Mouse (Mus musculus) ovary, postnatal 14 days (tissue): Measurements from ENCODE around the gene Tmem123.

Source experiments
- DNase-seq: peaks from one replicate; pipeline ENCODE4 v3.0.0; 2022; ENCODE audit warnings: low spot score

Gene Tmem123

DNA sequence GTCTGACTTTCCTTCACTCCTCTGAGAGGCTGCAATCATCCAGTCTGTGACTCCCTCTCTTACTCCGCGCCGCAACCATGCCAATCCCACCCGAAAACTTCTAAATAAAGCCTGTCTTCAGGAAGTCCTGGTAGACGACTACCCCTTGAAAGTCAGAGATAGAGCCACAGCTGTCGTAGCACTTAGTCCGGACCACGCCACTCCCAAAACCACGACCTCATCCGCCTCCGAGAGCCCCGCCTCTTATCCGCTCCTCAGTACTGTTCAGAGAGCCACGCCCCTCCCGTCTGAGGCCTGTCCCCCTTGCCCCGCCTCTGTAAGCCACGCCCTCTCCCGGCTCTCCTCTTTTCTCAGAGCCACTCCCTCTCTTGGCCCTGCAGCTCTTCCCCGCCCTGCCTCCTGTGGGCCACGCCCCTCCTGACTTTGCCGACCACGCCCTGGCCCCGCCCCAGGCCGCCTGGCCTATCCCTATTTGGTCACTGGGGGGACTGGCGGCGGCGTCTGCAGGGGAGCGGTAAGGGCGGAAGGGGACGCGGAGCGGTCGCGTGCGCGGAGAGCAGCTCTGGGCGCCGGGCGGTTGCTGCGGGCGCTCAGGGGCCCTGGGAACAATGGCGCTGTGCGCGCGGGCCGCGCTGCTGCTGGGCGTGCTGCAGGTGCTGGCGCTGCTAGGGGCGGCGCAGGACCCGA lies at the start of gene Tmem123:
Gene Tmem123 (plus strand): TSS at position 428 of the 687 bp plus-strand sequence.
- DNase-seq, result peak; percentile 97

GRCm38 (mm10) chr9:7714062-7714907 lies 49.6 kb upstream of the Tmem123 start:
- DNase-seq, result peak; percentile 26

GRCm38 (mm10) chr9:7714908-7715175 lies 49.0 kb upstream of the Tmem123 start:
- no peak for DNase-seq

GRCm38 (mm10) chr9:7721543-7721942 lies 42.3 kb upstream of the Tmem123 start:
- no peak for DNase-seq

GRCm38 (mm10) chr9:7728997-7729396 lies 34.8 kb upstream of the Tmem123 start:
- DNase-seq, result no peak

- DNase-seq, result no peak
Observed at GRCm38 (mm10) chr9:7742696-7743095, 21.1 kb upstream of the Tmem123 start.

DNA sequence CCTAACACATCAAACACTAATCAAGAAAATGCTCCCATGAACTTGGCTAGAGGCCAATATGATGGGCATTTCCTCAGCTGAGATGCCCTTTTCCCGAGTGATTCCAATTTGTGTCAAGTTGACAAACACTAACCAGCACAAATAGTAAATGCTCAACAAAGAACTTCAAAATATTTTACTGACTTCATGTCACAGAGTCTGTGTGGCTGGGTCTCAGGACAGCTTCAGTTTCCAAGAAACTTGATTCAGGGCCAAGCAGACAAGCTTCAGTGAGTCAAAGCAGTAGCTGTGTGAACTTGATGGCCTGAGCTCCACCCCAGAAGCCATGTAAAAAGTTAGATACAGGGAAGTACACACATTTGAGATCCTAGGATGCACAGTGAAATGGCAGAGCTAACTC lies 19.7 kb upstream of the Tmem123 start:
- DNase-seq, result no peak

- no peak for DNase-seq
Observed at GRCm38 (mm10) chr9:7748881-7749280, 15.0 kb upstream of the Tmem123 start.

DNA sequence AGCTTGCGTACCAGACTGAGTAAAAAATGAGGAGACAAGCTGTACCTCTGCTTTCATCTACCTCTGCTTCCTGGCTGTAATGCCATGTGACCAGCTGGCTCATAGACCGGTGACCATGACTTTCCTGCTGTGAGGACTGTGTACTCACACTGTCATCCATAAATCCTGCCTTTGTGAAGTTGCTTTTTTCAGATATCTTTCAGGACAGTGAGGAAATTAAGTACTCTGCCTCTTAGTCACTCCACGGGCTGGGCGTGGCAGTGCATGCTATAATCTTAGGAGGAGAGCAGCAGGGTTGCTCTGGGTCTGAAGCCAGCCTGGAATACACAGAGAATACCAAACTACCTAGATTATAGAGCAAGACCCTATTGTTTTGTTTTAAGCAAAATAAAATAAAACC lies 14.3 kb upstream of the Tmem123 start:
- no peak for DNase-seq

GRCm38 (mm10) chr9:7755889-7756423 lies 7.9 kb upstream of the Tmem123 start:
- no peak for DNase-seq

DNA sequence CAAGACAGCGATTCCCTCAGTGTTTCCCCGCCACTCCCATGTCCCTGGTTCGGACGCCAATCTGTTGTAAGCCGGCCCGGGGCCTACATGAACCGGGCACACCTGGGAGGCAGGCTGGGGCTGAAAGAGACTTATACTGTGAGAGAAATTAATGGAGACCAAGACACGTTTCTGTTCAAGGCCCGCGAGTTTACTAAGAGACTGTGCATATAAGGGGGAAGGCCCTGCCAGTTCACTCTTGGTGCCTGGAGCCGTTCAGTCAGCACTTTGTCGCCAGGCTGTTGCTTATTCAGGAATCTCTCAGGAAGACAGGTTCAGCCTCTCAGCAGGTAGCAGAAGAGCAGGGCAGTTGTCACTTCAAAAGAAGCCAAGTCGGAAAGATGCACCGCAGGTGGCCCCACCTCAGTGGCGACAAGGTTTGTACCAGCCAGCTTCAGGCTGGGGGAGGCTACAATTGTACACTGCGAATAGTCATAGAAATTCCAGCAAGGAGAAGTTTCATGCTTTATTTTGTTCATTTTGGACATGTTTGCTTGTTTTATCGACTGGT lies 1.9 kb upstream of the Tmem123 start:
- no peak for DNase-seq

DNA sequence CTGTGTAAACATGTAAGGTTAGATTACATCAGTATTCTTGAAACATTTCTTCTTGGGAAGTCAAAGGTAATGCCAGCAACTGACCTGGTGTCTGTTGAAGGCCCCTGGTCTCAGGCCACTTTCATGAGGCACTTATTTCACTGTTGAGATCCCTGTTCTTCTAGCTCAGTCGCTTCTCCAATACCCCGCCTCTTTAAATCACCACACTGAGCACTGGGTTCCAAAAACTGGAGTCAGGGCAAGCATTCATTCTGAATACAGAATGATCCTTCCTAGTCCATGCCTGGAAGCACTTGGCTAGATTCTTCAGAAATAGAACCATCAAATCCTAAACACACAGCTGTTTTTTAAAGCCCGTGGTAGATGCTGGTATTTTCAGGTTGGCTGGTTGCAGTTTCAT lies 1.1 kb upstream of the Tmem123 start:
- no peak for DNase-seq

DNA sequence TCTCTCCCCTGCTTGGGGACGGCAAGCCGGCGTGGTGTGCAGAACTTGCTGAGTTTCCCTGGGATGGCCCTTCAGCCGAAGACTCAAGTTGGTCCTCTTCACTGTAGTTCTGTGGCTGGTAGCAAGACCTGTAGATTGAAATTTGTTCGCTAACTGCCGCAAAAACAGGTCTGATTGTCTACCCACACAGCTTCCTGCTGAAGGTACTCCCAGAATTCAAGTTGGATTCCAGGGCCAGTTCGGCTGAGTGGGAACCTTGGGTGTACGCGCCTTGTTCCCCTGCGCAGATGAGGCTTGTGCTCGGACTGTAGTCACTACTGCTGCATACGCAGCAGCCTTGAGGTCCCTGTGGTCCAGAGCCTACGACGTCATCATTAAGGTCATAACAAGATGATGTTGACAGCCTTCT lies 626 bp downstream of the Tmem123 start:
- peak; percentile 21 for DNase-seq

- DNase-seq, result no peak
Observed at GRCm38 (mm10) chr9:7765236-7765635, 1.4 kb downstream of the Tmem123 start.

- DNase-seq, result no peak
Observed at GRCm38 (mm10) chr9:7766582-7766981, 2.7 kb downstream of the Tmem123 start.

DNA sequence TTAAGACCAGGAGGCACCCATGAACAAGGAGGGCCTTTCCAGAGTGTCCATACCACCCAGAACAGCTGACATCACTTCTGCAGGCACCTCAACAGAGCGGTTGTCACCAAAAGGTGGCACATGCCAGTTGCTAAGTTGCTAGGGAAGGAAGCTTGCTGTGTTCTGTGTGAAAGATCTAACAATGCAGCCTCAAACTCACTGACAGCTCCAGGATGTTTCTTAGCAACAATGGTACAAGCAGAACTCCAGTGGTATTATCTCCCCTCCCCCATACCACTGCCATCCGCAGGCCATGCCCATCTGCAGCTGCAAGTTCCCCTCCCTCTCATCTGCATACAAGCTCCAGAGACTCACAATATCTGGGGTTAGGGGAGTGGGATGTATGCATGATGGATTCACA lies 3.7 kb downstream of the Tmem123 start:
- DNase-seq, result no peak

- DNase-seq, result no peak
Observed at GRCm38 (mm10) chr9:7769081-7769480, 5.2 kb downstream of the Tmem123 start.

DNA sequence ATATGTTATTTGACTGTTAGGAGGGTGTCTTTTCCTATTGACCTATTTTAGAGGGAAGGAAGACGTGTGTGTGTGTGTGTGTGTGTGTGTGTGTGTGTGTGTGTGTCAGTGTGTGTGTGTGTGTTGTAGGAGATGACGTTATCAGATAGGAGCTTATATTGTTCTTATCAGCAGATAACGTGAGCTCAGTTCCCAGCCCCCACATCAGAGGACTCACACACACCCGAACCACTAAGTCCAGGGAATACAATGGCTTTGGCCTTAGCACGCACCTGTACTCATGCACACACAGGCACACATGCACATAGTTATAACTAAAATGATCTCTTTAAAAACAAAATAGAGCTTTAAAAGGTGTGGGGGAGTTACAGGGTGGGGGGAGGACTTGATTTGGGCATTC lies 5.7 kb downstream of the Tmem123 start:
- DNase-seq, result no peak

- no peak for DNase-seq
Observed at GRCm38 (mm10) chr9:7772361-7772760, 8.5 kb downstream of the Tmem123 start.

DNA sequence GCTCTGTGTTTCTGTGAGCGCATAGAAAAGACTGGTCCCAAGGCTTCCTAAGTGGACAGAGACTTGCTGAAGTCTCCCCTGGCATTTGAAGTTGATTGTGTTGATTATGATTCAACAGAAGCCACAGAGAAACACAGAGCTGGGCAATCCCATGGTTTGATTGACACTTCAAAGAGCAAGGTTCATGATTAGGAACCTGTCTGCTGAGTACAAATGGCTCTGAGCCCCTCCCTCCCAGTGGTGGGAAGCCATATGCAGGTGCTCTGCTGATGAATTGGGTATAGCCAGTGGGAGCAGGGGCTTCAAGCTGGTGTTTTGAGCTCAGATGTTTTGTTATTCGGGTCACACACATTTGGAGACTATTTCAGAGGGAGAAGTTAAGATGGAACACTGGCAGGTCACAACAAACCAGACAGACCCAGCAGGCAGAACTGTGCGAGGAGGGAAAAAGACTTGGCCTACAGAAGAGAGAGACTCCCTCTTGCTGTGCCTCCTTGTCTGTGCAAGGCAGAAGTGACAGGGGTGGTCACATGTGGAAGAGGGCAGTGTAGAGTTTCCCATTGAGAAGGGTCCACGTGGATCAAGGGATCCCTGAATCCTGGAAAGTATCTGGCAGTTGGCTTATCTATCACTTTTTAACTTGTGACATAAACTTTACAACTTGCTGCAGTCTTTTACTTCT lies 9.1 kb downstream of the Tmem123 start:
- DNase-seq, result no peak

GRCm38 (mm10) chr9:7773686-7774085 lies 9.8 kb downstream of the Tmem123 start:
- no peak for DNase-seq

GRCm38 (mm10) chr9:7774538-7774937 lies 10.7 kb downstream of the Tmem123 start:
- no peak for DNase-seq

DNA sequence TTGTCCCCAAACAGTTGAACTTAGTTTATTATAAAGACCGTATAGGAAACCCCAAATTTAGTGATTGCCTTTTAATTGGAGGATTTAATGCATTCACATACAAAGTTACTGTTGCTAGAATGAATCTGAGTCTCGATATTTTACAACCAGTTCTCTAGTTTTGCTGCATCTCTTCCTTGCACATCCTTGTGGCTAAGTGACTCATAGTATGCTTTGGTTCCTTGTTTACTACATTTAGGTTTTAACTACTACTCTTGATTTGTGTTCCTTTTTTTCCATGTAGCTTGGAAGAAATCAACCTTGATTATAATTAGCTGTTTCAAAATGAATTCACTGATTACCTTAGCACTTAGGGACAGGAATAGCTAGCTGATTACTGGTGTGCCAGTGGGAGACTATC lies 11.2 kb downstream of the Tmem123 start:
- no peak for DNase-seq
